Mouse (Mus musculus) layer of hippocampus, postnatal 36 days (tissue): Measurements from ENCODE around the gene Pigg. TPM values are rescaled to one million over a fixed set of nuclear protein-coding genes. Genes with fewer than 3 reads are reported as not detected.

Experiments
- DNase-seq, 2 experiments: peaks; one replicate each; pipeline ENCODE4 v3.0.0; 2022
- total RNA-seq, 2 experiments: library from RNA; stranded (reverse); gene quantifications; 2 replicates each; pipeline ENCODE4 v1.2.3; 2021

Gene Pigg
- total RNA-seq, 2 experiments from 2014 or later = 12.3 to 14.2 TPM

GRCm38 (mm10) chr5:108359491-108359890, 47.1 kb downstream of the Pigg start:
- DNase-seq = no peak

- DNase-seq = no peak
Observed at GRCm38 (mm10) chr5:108360211-108360610, 47.8 kb downstream of the Pigg start.

DNA sequence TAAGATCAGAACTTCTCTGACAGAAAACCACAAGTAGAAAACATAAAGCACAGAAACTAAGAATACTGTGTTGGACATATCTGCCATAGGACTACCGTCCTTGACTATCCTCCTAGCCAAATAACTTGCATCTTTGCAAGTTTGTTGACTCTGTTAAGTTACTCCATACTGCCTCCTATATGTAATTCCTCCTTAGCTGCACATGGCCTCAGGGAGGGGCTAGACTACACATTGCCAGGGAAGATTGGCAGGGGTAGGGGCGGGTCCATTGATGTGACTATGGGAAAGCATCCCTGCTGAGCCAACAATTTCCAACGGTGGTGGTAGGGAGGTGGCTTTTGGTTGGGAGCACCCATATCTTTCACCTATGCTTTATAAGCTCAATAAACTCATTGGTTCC, 49.9 kb downstream of the Pigg start:
- no peak for DNase-seq

DNA sequence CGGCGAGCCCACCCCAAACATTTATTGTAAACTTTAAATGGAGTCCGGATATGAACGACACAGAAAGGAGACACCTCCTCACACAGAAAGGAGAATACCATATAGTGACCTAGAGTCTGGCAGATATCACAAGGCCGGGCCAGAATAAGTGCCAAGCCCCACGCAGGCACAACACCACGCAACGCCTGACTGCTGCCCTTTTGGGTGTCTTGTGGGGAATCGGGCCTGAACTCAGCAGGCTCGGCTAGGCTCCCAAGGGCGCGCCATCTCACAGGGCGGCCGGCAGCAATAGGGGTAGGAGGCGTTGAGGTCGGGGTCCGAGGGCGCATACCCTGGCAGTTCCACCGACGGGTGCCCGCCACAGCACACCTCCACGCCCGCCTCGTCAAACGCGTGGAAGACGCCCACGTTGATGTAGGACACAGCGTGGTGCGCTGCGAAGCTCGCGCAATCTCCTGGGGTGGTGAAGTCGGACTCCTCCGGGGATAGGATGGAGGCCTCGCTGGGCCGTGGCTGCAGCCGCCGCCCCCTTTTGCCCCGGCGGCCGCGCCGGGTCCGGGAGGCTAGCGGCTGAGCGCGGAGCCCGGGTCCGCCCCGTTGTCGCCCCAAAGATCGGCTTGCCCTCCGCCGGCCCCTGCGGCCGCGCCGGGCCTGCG, 54.0 kb downstream of the Pigg start:
- peak in 1 of 2 experiments; percentile 39 for DNase-seq

- peak; percentile 50 to 54 for DNase-seq
Observed at GRCm38 (mm10) chr5:108366984-108367841, 54.8 kb downstream of the Pigg start.

DNA sequence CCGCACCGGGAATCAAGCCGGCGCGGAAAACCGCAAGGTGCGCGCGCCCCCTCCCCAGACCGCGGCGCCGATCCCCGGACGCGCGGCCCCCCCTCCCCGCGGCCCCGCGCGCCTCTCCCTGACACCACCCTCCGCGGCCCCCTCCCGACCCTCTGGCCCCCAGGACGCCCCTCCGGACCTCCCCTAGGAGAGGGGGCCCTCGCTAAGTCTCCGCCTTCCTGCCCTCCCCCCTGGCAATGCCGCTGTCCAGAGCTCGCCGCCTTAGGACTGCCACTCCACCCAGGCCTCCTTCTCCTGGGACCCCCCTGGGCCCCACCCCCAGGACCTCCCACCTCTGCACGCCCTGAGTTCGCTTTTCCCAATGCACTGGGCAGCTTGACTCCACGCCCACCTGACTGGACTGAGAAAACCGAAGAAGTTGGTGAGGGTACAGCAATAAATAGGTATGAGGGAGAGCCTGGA, 55.5 kb downstream of the Pigg start, which contains the start of gene Gm42517:
Gene Gm42517 (minus strand): TSS at position 52 of the 462 bp plus-strand sequence.
- peak in 1 of 2 experiments; percentile 35 for DNase-seq

DNA sequence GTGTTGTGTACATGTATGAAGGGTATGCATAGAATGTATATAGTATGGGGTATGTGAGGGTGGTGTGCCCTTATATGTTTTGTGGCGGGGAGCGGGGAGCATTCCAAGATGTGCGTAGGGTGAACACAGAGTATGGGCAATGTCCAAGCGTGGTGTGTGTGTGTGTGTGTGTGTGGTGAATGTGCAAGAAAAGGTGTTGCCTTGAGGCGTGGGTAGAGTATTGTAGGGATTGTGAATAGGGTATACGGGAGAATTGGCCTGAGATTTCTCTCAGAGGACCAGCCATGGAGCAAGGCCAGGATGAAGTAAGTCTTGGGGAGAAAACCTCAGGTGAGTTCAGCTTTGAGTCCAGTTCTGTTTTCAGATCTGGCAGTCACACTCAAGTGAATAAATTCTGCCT, 56.0 kb downstream of the Pigg start:
- DNase-seq = no peak

DNA sequence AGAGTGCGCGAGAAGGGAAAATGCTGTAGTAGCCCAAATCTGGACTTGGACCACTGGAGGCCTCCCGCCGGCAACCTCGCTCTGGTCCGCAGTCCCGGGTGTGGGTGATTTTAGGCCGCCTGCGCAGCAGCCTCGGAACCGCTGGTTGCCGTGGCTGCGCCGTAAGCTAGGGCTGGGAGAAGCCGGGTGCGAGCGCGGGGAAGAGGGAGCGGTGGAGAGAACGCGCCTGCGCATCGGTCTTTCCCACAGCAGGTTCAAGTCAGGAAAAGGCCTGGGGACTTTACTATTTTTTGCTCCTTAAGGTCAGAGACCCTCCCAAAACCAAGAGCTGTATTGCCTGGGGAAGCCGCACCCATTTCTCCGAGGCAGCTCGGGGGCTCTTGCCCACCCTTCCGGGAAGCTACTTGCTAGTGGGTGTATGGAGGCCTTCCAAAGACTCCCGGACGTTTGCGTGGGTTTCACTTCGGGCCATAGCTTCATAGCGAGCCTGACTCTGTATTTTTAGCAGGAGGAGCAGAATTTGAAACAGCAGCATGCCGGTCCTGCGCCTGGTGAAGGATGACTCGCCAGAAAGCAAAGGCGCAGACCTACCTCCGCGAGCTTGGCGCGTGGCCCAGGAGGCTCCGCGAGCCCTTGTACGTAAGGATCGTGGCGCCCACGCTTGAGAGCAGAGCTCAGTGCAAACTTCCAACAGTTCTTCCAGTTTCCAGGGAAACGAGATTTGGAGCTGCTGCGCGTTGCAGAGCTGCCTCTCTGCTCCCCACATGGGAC, 56.6 kb downstream of the Pigg start:
- DNase-seq = peak; percentile 82 to 83

DNA sequence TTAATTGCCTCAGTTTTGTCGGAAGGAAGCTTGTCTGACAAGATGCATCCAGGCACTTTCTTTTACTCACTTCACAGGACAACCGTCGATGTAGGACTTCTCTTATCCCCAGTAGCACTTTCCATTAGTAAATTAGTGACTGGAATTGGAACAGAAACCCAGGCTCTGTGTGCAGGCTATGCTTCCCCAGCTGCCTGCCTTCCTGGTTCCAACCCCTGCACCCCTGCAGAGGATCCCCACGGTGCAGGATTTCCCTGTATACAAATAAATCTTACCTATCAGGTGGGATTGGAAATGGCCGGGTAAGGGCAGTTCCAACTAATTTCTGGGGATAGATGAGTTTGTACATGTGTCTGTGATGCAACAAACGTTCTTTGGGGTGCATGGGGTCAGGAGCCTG, 57.6 kb downstream of the Pigg start:
- no peak for DNase-seq

GRCm38 (mm10) chr5:108374079-108374478, 61.7 kb downstream of the Pigg start:
- DNase-seq = no peak

- no peak for DNase-seq
Observed at GRCm38 (mm10) chr5:108376059-108376458, 63.6 kb downstream of the Pigg start.

DNA sequence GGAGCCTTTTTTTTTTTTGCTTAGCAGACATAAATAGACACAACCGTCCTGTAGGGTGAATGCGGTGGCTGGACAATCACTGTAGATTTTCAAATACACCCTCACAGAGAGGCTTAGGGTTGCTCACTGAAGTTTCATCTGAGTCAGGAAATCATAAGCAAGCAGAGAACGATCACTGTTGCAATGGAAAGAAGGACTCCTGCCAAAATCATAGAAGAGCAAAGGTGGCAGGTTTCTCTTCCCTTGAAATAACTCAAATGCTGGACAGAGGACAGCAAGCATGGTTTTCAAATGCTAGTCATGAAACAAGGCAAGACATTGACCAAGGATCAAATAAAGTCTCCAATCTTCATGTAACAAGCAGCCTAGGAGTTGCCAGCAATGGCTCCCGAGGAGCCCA, 65.9 kb downstream of the Pigg start:
- no peak for DNase-seq

- peak in 1 of 2 experiments; percentile 21 for DNase-seq
Observed at GRCm38 (mm10) chr5:108385632-108386031, 73.2 kb downstream of the Pigg start.

DNA sequence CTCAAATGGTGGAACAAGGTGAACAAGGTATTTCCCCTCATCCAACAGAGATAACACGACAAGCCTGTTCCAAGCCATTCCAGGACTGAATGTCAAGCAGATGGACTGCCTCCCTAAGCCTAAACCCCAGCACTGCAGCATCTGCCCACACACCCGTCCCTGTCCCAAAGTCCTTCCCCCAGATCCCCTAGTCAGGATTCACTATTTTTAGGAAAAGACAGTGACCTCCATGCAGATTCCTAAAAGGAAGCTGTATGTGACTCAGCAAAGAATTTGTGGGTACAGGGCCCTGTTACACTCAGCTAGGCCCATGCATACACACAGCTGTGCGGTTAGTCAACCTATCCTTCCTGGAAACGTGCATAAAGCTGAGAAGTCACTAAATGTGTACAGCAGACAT, 74.0 kb downstream of the Pigg start:
- no peak for DNase-seq

- DNase-seq = no peak
Observed at GRCm38 (mm10) chr5:108388201-108388600, 75.8 kb downstream of the Pigg start, which contains the start of gene Pde6b. Gene Pde6b, plus strand, starts transcription at chr5:108388391.

- DNase-seq = no peak
Observed at GRCm38 (mm10) chr5:108389744-108390143, 77.3 kb downstream of the Pigg start.

Other genes with a start within 250 kb of the Pigg start
- 10 to 100 TPM; 49.2 to 52.4 TPM for gene Mtf2, start 246.9 kb upstream of the Pigg start, total RNA-seq
- 10 to 100 TPM; 23.9 to 25.0 TPM for gene Tmed5, start 180.0 kb upstream of the Pigg start, total RNA-seq
- 1 to 10 TPM; 1.0 to 1.5 TPM for gene Ccdc18, start 179.7 kb upstream of the Pigg start, total RNA-seq
- gene Dr1, start 43.7 kb upstream of the Pigg start, total RNA-seq = 10 to 100 TPM; 45.2 to 47.5 TPM
- gene Gm42517, start 55.3 kb downstream of the Pigg start, total RNA-seq = 10 to 100 TPM; 56.8 to 57.5 TPM
- under 1 TPM; 0.15 to 0.23 TPM for gene Pde6b, start 75.8 kb downstream of the Pigg start, total RNA-seq
- gene Atp5k, start 121.8 kb downstream of the Pigg start, total RNA-seq = 100 to 1,000 TPM; 264 to 281 TPM
- 1 to 10 TPM in 1 of 2 experiments, under 1 TPM in 1; 0.57 to 1.1 TPM for gene Mfsd7a, start 136.3 kb downstream of the Pigg start, total RNA-seq
- gene Pcgf3, start 148.6 kb downstream of the Pigg start, total RNA-seq = 10 to 100 TPM; 50.9 to 55.5 TPM
- gene Cplx1, start 237.4 kb downstream of the Pigg start, total RNA-seq = 100 to 1,000 TPM; 523 to 559 TPM